Mouse (Mus musculus): ENCODE measurements around the gene Theg. TPM values are rescaled to one million over a fixed set of nuclear protein-coding genes. Genes with fewer than 3 reads are reported as not detected.

The Theg gene
- polyA plus RNA-seq, 1 experiment from 2014 or later = not detected

DNA sequence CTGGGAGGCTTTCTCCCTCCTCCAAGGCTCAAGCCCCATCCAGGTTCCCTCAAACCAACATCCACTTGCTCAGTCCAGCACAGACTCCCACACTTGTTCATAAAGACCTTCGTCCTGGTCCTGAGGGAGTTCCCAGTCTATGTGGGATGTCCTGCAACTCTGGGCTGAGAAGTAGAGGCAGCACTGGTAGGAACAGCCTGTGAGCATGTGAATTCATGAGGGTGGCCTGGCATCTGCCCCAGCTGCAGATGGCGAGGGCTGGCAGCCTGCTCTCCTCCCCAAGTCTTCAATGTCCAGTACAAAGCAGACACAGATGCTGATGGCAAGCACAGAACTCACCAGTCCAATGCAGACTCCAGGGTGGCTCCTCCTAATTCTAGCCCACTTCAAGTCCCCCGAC lies 48.8 kb downstream of the Theg start:
- Histone ChIP-seq H3K4me3 (ENCODE audit: low read depth, low read length) (no peak overlapping the region), H3K4me1 (ENCODE audit: control insufficient read depth, insufficient read depth, low read length) (0 out of 2 replicates have a peak, but pooled peaks cover 3% of the 10 kb centered on the region), H3K27ac (ENCODE audit: low read depth, low read length) (no peak overlapping the region), H3K36me3 (ENCODE audit: control insufficient read depth, insufficient read depth, low read length) (peaks cover 16% of the 10 kb centered on the region), H3K9ac (ENCODE audit: low read length) (no peak overlapping the region), H3K9me3 (ENCODE audit: control insufficient read depth, low read length) (no peaks in the 10 kb centered on the region), H3K4me2 (no peak overlapping the region), H3K27me3 (ENCODE audit: control insufficient read depth, insufficient read depth, low read length) (no peaks in the 10 kb centered on the region)
- DNase-seq (ENCODE audit: low spot score, missing footprints) (no peak), ATAC-seq (ENCODE audit: low FRiP score) (no peak)
- WGBS = 94% methylated on average over 3 of the region's 3 CpGs

DNA sequence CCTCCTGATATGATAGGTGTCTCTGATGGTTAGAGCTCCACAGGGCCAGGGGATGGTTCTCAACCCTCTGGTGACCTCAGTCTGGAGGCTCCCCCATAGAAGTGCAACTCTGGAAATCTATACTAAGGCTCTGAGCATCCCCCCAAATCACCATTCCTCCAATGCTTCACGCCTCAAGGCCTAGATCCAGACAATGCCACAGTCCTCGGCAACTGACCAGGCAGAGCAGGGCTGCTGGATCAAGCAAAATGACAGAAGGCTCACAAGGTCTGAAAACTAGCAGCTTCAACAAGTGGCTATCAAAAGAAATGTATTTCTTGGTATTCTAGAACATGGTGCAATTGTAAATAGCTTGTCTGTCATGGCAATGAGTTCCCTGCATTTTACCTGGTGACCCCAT lies 49.4 kb downstream of the Theg start:
- Histone ChIP-seq H3K9ac (ENCODE audit: low read length) (no peak overlapping the region), H3K27me3 (ENCODE audit: control insufficient read depth, insufficient read depth, low read length) (no peaks in the 10 kb centered on the region), H3K27ac (ENCODE audit: low read depth, low read length) (no peak overlapping the region), H3K36me3 (ENCODE audit: control insufficient read depth, insufficient read depth, low read length) (peaks cover 16% of the 10 kb centered on the region), H3K4me2 (no peak overlapping the region), H3K4me3 (ENCODE audit: low read depth, low read length) (no peak overlapping the region), H3K9me3 (ENCODE audit: control insufficient read depth, low read length) (no peaks in the 10 kb centered on the region), H3K4me1 (ENCODE audit: control insufficient read depth, insufficient read depth, low read length) (0 out of 2 replicates have a peak, but pooled peaks cover 7% of the 10 kb centered on the region)
- no peak for DNase-seq (ENCODE audit: low spot score, missing footprints)
- WGBS = 87% methylated on average over 2 of the region's 2 CpGs
- no peak for ATAC-seq (ENCODE audit: low FRiP score)

DNA sequence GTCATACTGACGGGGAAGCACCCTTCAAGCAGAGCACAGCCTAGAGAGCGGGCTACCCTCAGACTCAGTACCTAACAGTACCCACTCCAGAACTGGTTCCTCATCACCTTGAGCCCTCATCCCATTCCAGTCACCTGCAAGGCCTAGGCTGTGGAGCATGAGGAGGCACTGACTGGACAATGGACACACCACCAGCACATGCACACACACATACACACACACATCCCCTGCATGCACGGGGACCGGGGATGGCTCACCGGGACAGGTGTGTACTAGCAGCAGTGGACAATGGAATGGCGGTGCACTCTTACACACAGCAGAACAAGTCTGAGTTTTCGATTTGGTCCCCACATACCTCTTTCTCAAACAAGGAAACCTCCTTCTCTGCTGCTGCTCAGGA lies 49.9 kb downstream of the Theg start:
- Histone ChIP-seq H3K36me3 (ENCODE audit: control insufficient read depth, insufficient read depth, low read length) (peaks cover 15% of the 10 kb centered on the region), H3K4me3 (ENCODE audit: low read depth, low read length) (no peak overlapping the region), H3K4me1 (ENCODE audit: control insufficient read depth, insufficient read depth, low read length) (0 out of 2 replicates have a peak, but pooled peaks cover 7% of the 10 kb centered on the region), H3K4me2 (no peak overlapping the region), H3K27me3 (ENCODE audit: control insufficient read depth, insufficient read depth, low read length) (no peaks in the 10 kb centered on the region; the same call in 1 of the 2 replicates), H3K9me3 (ENCODE audit: control insufficient read depth, low read length) (no peaks in the 10 kb centered on the region), H3K9ac (ENCODE audit: low read length) (no peak overlapping the region), H3K27ac (ENCODE audit: low read depth, low read length) (no peak overlapping the region)
- no peak for DNase-seq (ENCODE audit: low spot score, missing footprints)
- WGBS = 92% methylated on average over 7 of the region's 7 CpGs
- no peak for ATAC-seq (ENCODE audit: low FRiP score)

DNA sequence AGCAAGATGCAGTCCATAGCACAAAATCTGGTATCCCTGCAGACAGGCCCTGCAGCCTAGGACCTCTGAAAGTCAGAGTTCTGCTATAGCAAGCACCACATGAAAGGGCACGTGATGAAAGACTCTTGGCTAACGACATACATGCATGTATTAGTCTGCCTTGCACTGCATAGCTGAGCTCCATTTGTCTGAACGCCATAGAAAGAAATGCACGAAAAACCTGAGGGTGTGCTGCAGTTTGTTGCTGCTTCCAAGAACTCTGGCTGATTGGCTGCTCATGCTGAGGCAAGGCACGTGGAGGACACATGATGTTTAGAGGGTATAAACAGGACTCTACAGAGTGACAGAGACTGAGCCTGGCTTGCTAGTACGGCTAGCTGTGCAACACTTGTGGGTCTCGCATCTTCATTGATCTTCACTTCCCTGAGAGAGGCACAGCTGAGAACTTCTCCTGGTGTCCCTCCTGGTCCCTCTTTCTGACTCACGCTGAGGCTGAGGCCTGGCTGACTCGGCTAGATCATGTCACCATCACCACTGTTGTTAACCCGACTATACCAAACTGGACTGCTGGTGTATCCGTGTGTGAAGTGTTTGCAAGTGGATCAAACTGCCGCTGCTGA lies 50.6 kb downstream of the Theg start:
- no peak overlapping the region for H3K9ac ChIP-seq (ENCODE audit: low read length)
- 0 out of 2 replicates have a peak, but pooled peaks cover 7% of the 10 kb centered on the region for H3K4me1 ChIP-seq (ENCODE audit: control insufficient read depth, insufficient read depth, low read length)
- no peaks in the 10 kb centered on the region for H3K9me3 ChIP-seq (ENCODE audit: control insufficient read depth, low read length)
- H3K36me3 ChIP-seq (ENCODE audit: control insufficient read depth, insufficient read depth, low read length) = peaks cover 13% of the 10 kb centered on the region
- H3K27ac ChIP-seq (ENCODE audit: low read depth, low read length) = no peak overlapping the region
- no peak overlapping the region for H3K4me3 ChIP-seq (ENCODE audit: low read depth, low read length)
- DNase-seq (ENCODE audit: low spot score, missing footprints) (no peak), ATAC-seq (ENCODE audit: low FRiP score) (no peak)
- H3K4me2 ChIP-seq = no peak overlapping the region
- H3K27me3 ChIP-seq (ENCODE audit: control insufficient read depth, insufficient read depth, low read length) = no peaks in the 10 kb centered on the region; the same call in 1 of the 2 replicates
- WGBS = 81% methylated on average over 12 of the region's 12 CpGs

DNA sequence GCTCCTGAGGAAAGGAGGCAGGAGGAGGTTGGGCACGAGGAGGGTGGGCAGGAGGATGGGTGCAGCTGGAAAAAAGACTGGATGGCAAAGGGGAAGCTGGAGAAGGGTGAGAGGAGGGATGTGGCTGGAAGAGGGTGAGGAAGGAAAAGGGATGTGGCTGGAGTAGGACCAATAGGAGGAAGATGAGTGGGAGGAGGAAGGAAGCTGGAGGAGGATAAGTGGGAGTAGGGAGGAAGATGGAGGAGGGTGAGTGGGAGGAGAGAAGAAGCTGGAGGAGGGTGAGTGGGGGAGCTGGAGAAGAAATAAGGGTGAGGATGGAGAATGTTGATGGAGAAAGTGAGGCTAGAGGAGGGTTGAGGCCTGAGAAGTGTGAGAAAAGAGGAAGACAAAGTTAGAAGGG lies 51.7 kb downstream of the Theg start:
- H3K4me1 ChIP-seq (ENCODE audit: control insufficient read depth, insufficient read depth, low read length) = 0 out of 2 replicates have a peak, but pooled peaks cover 7% of the 10 kb centered on the region
- WGBS = 68% methylated on average over 1 of the region's 1 CpGs
- peaks cover 8% of the 10 kb centered on the region; the same call in 1 of the 2 replicates for H3K36me3 ChIP-seq (ENCODE audit: control insufficient read depth, insufficient read depth, low read length)
- H3K27ac ChIP-seq (ENCODE audit: low read depth, low read length) = no peak overlapping the region
- H3K4me3 ChIP-seq (ENCODE audit: low read depth, low read length) = no peak overlapping the region
- DNase-seq (ENCODE audit: low spot score, missing footprints) = no peak
- H3K9ac ChIP-seq (ENCODE audit: low read length) = no peak overlapping the region
- no peak overlapping the region for H3K4me2 ChIP-seq
- no peaks in the 10 kb centered on the region; the same call in 1 of the 2 replicates for H3K27me3 ChIP-seq (ENCODE audit: control insufficient read depth, insufficient read depth, low read length)
- ATAC-seq (ENCODE audit: low FRiP score) = no peak
- H3K9me3 ChIP-seq (ENCODE audit: control insufficient read depth, low read length) = no peaks in the 10 kb centered on the region

DNA sequence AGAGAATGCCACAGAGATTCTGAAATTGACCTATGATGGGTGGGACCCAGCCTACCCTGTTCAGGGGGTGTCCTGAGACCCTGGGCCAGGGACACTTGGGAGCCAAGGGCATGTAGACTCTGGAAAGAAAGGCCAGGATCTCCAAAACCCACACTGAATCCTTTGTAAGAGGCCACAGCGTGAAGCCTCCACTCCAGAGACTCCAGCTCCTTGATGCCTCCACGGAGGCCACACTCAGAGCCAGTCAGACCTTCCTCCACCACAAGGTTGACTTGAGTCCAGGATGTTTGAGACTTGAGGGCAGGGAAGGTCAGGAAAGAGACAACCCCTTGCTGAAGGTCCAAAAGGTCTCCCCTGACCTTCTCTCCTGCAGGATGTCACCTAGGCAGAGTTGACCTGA lies 52.7 kb downstream of the Theg start:
- ATAC-seq (ENCODE audit: low FRiP score) (no peak), DNase-seq (ENCODE audit: low spot score, missing footprints) (no peak)
- Histone ChIP-seq H3K9ac (ENCODE audit: low read length) (no peak overlapping the region), H3K27me3 (ENCODE audit: control insufficient read depth, insufficient read depth, low read length) (no peaks in the 10 kb centered on the region; the same call in 1 of the 2 replicates), H3K4me1 (ENCODE audit: control insufficient read depth, insufficient read depth, low read length) (0 out of 2 replicates have a peak, but pooled peaks cover 7% of the 10 kb centered on the region), H3K27ac (ENCODE audit: low read depth, low read length) (no peak overlapping the region), H3K4me3 (ENCODE audit: low read depth, low read length) (no peak overlapping the region), H3K9me3 (ENCODE audit: control insufficient read depth, low read length) (no peaks in the 10 kb centered on the region), H3K36me3 (ENCODE audit: control insufficient read depth, insufficient read depth, low read length) (no peaks in the 10 kb centered on the region; the same call in 1 of the 2 replicates), H3K4me2 (no peak overlapping the region)
- 89% methylated on average over 2 of the region's 2 CpGs for WGBS

DNA sequence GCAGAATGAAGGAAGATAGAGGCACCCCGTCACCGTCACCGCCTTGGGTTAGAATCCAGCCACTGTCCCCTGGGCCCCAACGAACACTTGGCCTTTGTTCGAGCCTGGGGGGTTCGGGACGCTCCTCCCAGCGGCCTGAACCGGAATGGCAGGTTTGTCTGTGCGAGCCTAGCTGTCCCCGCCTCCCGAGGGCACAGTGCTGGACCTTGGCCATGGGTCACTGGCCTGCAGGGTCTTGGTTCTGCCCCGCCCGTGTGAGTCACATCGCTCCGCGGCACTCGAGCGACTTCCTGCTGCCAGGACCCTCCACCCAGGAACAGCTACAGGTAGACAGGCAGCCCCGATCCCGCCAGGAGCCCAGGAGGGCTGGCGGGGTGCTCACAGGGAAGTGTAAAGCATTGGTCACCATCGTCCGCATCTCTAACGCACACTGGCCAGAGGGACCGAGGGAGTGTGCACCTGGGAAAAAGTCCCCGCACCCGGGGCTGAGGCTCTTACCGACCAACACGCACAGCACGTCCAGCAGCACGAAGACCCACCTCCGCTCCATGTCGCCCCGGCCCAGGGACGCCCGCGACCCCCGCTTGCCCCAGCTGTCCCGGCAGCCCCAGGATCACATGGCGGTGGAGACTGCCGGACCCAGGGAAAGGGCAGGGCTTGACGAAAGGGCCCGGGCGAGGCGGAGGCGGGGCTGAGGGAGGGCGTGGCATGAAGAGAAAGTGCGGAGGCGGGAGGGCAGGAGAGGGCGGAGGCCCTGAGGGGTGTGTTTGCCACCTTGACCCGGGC lies 53.8 kb downstream of the Theg start, which contains the start of gene Plpp2:
TSS of gene Plpp2 (minus strand) at position 671 of the 786 bp plus-strand sequence.
- no peaks in the 10 kb centered on the region for H3K9me3 ChIP-seq (ENCODE audit: control insufficient read depth, low read length)
- H3K36me3 ChIP-seq (ENCODE audit: control insufficient read depth, insufficient read depth, low read length) = no peaks in the 10 kb centered on the region
- peak within 1 kb of the TSS; percentile 66 for H3K9ac ChIP-seq (ENCODE audit: low read length)
- peak; percentile 78 for ATAC-seq (ENCODE audit: low FRiP score)
- peak; percentile 97 for DNase-seq (ENCODE audit: low spot score, missing footprints)
- peak within 1 kb of the TSS; percentile 55 for H3K4me3 ChIP-seq (ENCODE audit: low read depth, low read length)
- H3K4me2 ChIP-seq = peak within 1 kb of the TSS; percentile 97
- WGBS = under 1% methylated on average over 51 of the region's 52 CpGs
- H3K27ac ChIP-seq (ENCODE audit: low read depth, low read length) = no peak within 1 kb of the TSS
- H3K27me3 ChIP-seq (ENCODE audit: control insufficient read depth, insufficient read depth, low read length) = no peaks in the 10 kb centered on the region; the same call in 1 of the 2 replicates
- 0 out of 2 replicates have a peak, but pooled peaks cover 7% of the 10 kb centered on the region for H3K4me1 ChIP-seq (ENCODE audit: control insufficient read depth, insufficient read depth, low read length)

DNA sequence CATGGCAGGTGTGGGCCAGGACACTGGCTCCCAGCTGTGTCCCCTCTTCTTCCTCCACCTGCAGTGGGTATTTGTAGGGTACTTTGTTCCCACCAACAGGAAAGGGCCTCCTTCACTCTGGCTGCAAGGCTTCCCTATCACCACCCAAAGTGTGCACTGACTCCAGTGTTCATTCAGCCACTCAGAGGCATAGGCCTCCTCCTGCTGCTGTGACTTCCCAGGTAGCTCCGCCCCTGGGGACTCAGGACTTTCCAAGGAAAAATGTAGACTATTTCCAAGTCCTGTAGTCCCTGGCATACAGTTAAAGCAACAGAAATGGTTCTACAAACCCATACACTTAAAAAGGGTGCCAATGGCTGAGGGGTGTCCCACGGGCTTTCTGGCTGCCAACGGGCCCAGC lies 54.5 kb downstream of the Theg start:
- Histone ChIP-seq H3K9ac (ENCODE audit: low read length) (peak overlapping the region; percentile 66), H3K27me3 (ENCODE audit: control insufficient read depth, insufficient read depth, low read length) (no peaks in the 10 kb centered on the region; the same call in 1 of the 2 replicates), H3K27ac (ENCODE audit: low read depth, low read length) (no peak overlapping the region), H3K9me3 (ENCODE audit: control insufficient read depth, low read length) (no peaks in the 10 kb centered on the region), H3K4me1 (ENCODE audit: control insufficient read depth, insufficient read depth, low read length) (0 out of 2 replicates have a peak, but pooled peaks cover 7% of the 10 kb centered on the region), H3K4me3 (ENCODE audit: low read depth, low read length) (peak overlapping the region; percentile 55), H3K36me3 (ENCODE audit: control insufficient read depth, insufficient read depth, low read length) (no peaks in the 10 kb centered on the region), H3K4me2 (peak overlapping the region; percentile 97)
- 25% methylated on average over 3 of the region's 3 CpGs for WGBS
- ATAC-seq (ENCODE audit: low FRiP score) (peak; percentile 12; the same call in 1 of the 2 replicates), DNase-seq (ENCODE audit: low spot score, missing footprints) (no peak)

DNA sequence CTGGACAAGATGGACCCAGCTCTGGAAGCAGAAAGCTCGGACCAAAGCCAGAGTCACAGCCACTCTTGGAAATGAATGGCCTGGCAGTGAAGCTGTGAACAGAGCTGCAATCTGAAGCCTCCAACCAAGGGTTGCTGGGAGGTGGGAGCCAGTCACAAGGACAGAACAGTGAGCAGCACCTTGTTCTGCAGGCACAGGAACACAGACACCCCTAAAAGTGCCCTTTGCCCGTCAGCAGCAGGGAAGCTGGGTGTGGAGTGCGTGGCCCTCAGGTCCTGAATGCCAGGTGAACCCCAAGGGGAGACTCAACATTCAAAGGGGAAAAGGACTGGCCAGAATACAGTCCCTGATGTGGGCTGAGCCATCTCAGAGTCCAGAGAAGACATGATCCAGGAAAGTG lies 55.5 kb downstream of the Theg start:
- no peak for DNase-seq (ENCODE audit: low spot score, missing footprints)
- Histone ChIP-seq H3K4me1 (ENCODE audit: control insufficient read depth, insufficient read depth, low read length) (0 out of 2 replicates have a peak, but pooled peaks cover 7% of the 10 kb centered on the region), H3K9ac (ENCODE audit: low read length) (no peak overlapping the region), H3K4me3 (ENCODE audit: low read depth, low read length) (no peak overlapping the region), H3K36me3 (ENCODE audit: control insufficient read depth, insufficient read depth, low read length) (peaks cover 2% of the 10 kb centered on the region; the same call in 1 of the 2 replicates), H3K4me2 (no peak overlapping the region), H3K9me3 (ENCODE audit: control insufficient read depth, low read length) (no peaks in the 10 kb centered on the region), H3K27me3 (ENCODE audit: control insufficient read depth, insufficient read depth, low read length) (no peaks in the 10 kb centered on the region; the same call in 1 of the 2 replicates), H3K27ac (ENCODE audit: low read depth, low read length) (no peak overlapping the region)
- 84% methylated on average over 3 of the region's 3 CpGs for whole genome bisulfite sequencing
- ATAC-seq (ENCODE audit: low FRiP score) = no peak
